Mouse (Mus musculus) MEL (cell line): ENCODE measurements around the gene Mpp2. TPM values are rescaled to one million over a fixed set of nuclear protein-coding genes. Genes with fewer than 3 reads are reported as not detected.
A peak's percentile ranks its signal among the peaks of the same experiment; 100 is the strongest.

Source experiments
- DNase-seq: peaks from one replicate; pipeline ENCODE4 v3.0.0; 2011; ENCODE audit warnings: low read depth, low spot score
- H3K27ac ChIP-seq: 2 replicates; pipeline ENCODE4 v1.5.1; 2012; ENCODE audit warnings: low read depth, mild to moderate bottlenecking, control low read depth, low read length, moderate library complexity; ENCODE audit not compliant: control insufficient read depth
- H3K27me3 ChIP-seq, 2 experiments: fragments of 150-350 bp in 1 of 2; sonication (generic) in 1 of 2; 2 replicates each; pipeline ENCODE4 v1.6.1; 2012; ENCODE audit warnings: low read length in 2 of 2, mild to moderate bottlenecking in 2 of 2, improper control_type of control experiment in 1 of 2, moderate library complexity in 1 of 2; ENCODE audit not compliant: insufficient read depth in 2 of 2, control insufficient read depth in 1 of 2
- H3K36me3 ChIP-seq, 2 experiments: 2 replicates each; pipeline ENCODE4 v1.6.1; 2012 to 2014; ENCODE audit warnings: low read length in 2 of 2, improper control_type of control experiment in 1 of 2, inconsistent platforms in 1 of 2, mild to moderate bottlenecking in 1 of 2; ENCODE audit not compliant: insufficient read depth in 2 of 2, control insufficient read depth in 1 of 2
- H3K4me1 ChIP-seq, 2 experiments: fragments of 150-350 bp in 1 of 2; sonication (generic) in 1 of 2; 2 replicates each; pipeline ENCODE4 v1.6.1; 2012; ENCODE audit warnings: low read length in 2 of 2, improper control_type of control experiment in 1 of 2, mild to moderate bottlenecking in 1 of 2; ENCODE audit not compliant: insufficient read depth in 2 of 2, control insufficient read depth in 1 of 2
- H3K4me3 ChIP-seq, 2 experiments: fragments of 150-350 bp in 1 of 2; sonication (generic) in 1 of 2; 2 replicates each; pipeline ENCODE4 v1.5.1; 2012; ENCODE audit warnings: low read depth in 2 of 2, low read length in 2 of 2, mild to moderate bottlenecking in 2 of 2, moderate library complexity in 2 of 2, control low read depth in 1 of 2, improper control_type of control experiment in 1 of 2; ENCODE audit not compliant: control insufficient read depth in 1 of 2, insufficient read depth in 1 of 2
- H3K79me2 ChIP-seq: 2 replicates; pipeline ENCODE4 v1.6.1; 2012; ENCODE audit warnings: mild to moderate bottlenecking, low read length, moderate library complexity; ENCODE audit not compliant: control insufficient read depth, poor library complexity, insufficient read depth
- H3K9ac ChIP-seq: 2 replicates; pipeline ENCODE4 v1.6.1; 2012; ENCODE audit warnings: low read depth, mild to moderate bottlenecking, control low read depth, low read length, moderate library complexity; ENCODE audit not compliant: control insufficient read depth, poor library complexity, severe bottlenecking
- H3K9me3 ChIP-seq: fragments of 150-350 bp; sonication (generic); replicated peaks from 2 replicates; pipeline ENCODE4 v1.6.1; 2012; ENCODE audit warnings: mild to moderate bottlenecking, low read length, improper control_type of control experiment, moderate library complexity; ENCODE audit not compliant: insufficient read depth
- BHLHE40 ChIP-seq: IDR thresholded peaks from 2 replicates; pipeline ENCODE4 v1.6.1; 2012; ENCODE audit warnings: low read depth, mild to moderate bottlenecking, inconsistent platforms, low read length, improper control_type of control experiment, borderline replicate concordance
- E2F4 ChIP-seq: IDR thresholded peaks from 2 replicates; pipeline ENCODE4 v1.6.1; 2011; ENCODE audit warnings: low read depth, low read length, improper control_type of control experiment, borderline replicate concordance
- ETS1 ChIP-seq: IDR thresholded peaks from 2 replicates; pipeline ENCODE4 v1.6.1; 2012; ENCODE audit warnings: low read depth, mild to moderate bottlenecking, inconsistent platforms, low read length, improper control_type of control experiment, moderate library complexity
- GABPA ChIP-seq: IDR thresholded peaks from 2 replicates; pipeline ENCODE4 v1.6.1; 2012; ENCODE audit warnings: low read depth, mild to moderate bottlenecking, inconsistent platforms, low read length, improper control_type of control experiment, moderate library complexity
- HCFC1 ChIP-seq: IDR thresholded peaks from 2 replicates; pipeline ENCODE4 v1.6.1; 2012; ENCODE audit warnings: low read depth, mild to moderate bottlenecking, inconsistent platforms, low read length, improper control_type of control experiment, moderate library complexity
- JUND ChIP-seq: IDR thresholded peaks from 2 replicates; pipeline ENCODE4 v1.6.1; 2011; ENCODE audit warnings: low read depth, mild to moderate bottlenecking, improper control_type of control experiment, low read length
- KAT2A ChIP-seq: conservative IDR thresholded peaks from 2 replicates; pipeline ENCODE4 v1.6.1; 2012; ENCODE audit warnings: low read depth, low read length, improper control_type of control experiment, inconsistent platforms
- MAFK ChIP-seq: IDR thresholded peaks from 2 replicates; pipeline ENCODE4 v1.6.1; 2011; ENCODE audit warnings: low read depth, mild to moderate bottlenecking, low read length, improper control_type of control experiment, borderline replicate concordance
- MAX ChIP-seq: IDR thresholded peaks from 2 replicates; pipeline ENCODE4 v1.6.1; 2011; ENCODE audit warnings: low read length, improper control_type of control experiment
- MAZ ChIP-seq: IDR thresholded peaks from 2 replicates; pipeline ENCODE4 v1.6.1; 2012; ENCODE audit warnings: low read depth, mild to moderate bottlenecking, inconsistent platforms, low read length, improper control_type of control experiment
- MEF2A ChIP-seq: IDR thresholded peaks from 2 replicates; pipeline ENCODE4 v1.6.1; 2014; ENCODE audit warnings: low read depth, mild to moderate bottlenecking, inconsistent platforms, low read length, improper control_type of control experiment; ENCODE audit not compliant: poor library complexity, insufficient replicate concordance, severe bottlenecking; ENCODE audit errors: extremely low read depth
- MXI1 ChIP-seq: IDR thresholded peaks from 2 replicates; pipeline ENCODE4 v1.6.1; 2011; ENCODE audit warnings: mild to moderate bottlenecking, low read depth, low read length, improper control_type of control experiment
- MYC ChIP-seq: IDR thresholded peaks from 2 replicates; pipeline ENCODE4 v1.6.1; 2011; ENCODE audit warnings: low read depth, mild to moderate bottlenecking, low read length, improper control_type of control experiment, moderate library complexity
- NELFE ChIP-seq: IDR thresholded peaks from 2 replicates; pipeline ENCODE4 v1.6.1; 2011; ENCODE audit warnings: low read depth, low read length, improper control_type of control experiment
- NRF1 ChIP-seq: IDR thresholded peaks from 2 replicates; pipeline ENCODE4 v1.6.1; 2014; ENCODE audit warnings: low read depth, mild to moderate bottlenecking, inconsistent platforms, low read length, improper control_type of control experiment, moderate library complexity; ENCODE audit not compliant: poor library complexity, insufficient read depth, severe bottlenecking
- POLR2A ChIP-seq, 2 experiments: IDR thresholded peaks; 2 replicates each; pipeline ENCODE4 v1.6.1; 2011 to 2012; ENCODE audit warnings: low read length in 2 of 2, mild to moderate bottlenecking in 2 of 2, control low read depth in 1 of 2, improper control_type of control experiment in 1 of 2, low read depth in 1 of 2, moderate library complexity in 1 of 2; ENCODE audit not compliant: control insufficient read depth in 1 of 2, insufficient read depth in 1 of 2, poor library complexity in 1 of 2
- POLR2AphosphoS2 ChIP-seq: IDR thresholded peaks from 2 replicates; pipeline ENCODE4 v1.6.1; 2011; ENCODE audit warnings: low read length, improper control_type of control experiment
- POLR2AphosphoS5 ChIP-seq: IDR thresholded peaks from 2 replicates; pipeline ENCODE4 v1.6.1; 2012; ENCODE audit warnings: low read depth, borderline replicate concordance, mild to moderate bottlenecking, inconsistent platforms, low read length, moderate library complexity, mixed read lengths
- RAD21 ChIP-seq: IDR thresholded peaks from 2 replicates; pipeline ENCODE4 v1.6.1; 2011; ENCODE audit warnings: mild to moderate bottlenecking, low read depth, low read length, improper control_type of control experiment
- RCOR1 ChIP-seq: IDR thresholded peaks from 2 replicates; pipeline ENCODE4 v1.6.1; 2012; ENCODE audit warnings: low read depth, mild to moderate bottlenecking, inconsistent platforms, low read length, improper control_type of control experiment
- SIN3A ChIP-seq: IDR thresholded peaks from 2 replicates; pipeline ENCODE4 v1.6.1; 2012; ENCODE audit warnings: low read length, improper control_type of control experiment, inconsistent platforms
- SMC3 ChIP-seq: IDR thresholded peaks from 2 replicates; pipeline ENCODE4 v1.6.1; 2011; ENCODE audit warnings: low read depth, low read length, improper control_type of control experiment
- TAL1 ChIP-seq: IDR thresholded peaks from 2 replicates; pipeline ENCODE4 v1.6.1; 2012; ENCODE audit warnings: mild to moderate bottlenecking, inconsistent platforms, low read length, moderate library complexity, mixed read lengths
- TCF12 ChIP-seq: IDR thresholded peaks from 2 replicates; pipeline ENCODE4 v1.6.1; 2014; ENCODE audit warnings: low read depth, mild to moderate bottlenecking, inconsistent platforms, low read length, improper control_type of control experiment, moderate library complexity
- UBTF ChIP-seq: IDR thresholded peaks from 2 replicates; pipeline ENCODE4 v1.6.1; 2012; ENCODE audit warnings: low read depth, mild to moderate bottlenecking, inconsistent platforms, low read length, improper control_type of control experiment, moderate library complexity, borderline replicate concordance; ENCODE audit not compliant: insufficient read depth
- USF1 ChIP-seq: IDR thresholded peaks from 2 replicates; pipeline ENCODE4 v1.6.1; 2014; ENCODE audit warnings: low read depth, mild to moderate bottlenecking, inconsistent platforms, low read length, improper control_type of control experiment, moderate library complexity
- USF2 ChIP-seq, 2 experiments: IDR thresholded peaks; 2 replicates each; pipeline ENCODE4 v1.6.1; 2011 to 2012; ENCODE audit warnings: improper control_type of control experiment in 2 of 2, low read length in 2 of 2, borderline replicate concordance in 1 of 2, inconsistent platforms in 1 of 2, low read depth in 1 of 2, mild to moderate bottlenecking in 1 of 2; ENCODE audit not compliant: insufficient read depth in 1 of 2
- ZC3H11A ChIP-seq: IDR thresholded peaks from 2 replicates; pipeline ENCODE4 v1.6.1; 2012; ENCODE audit warnings: low read depth, mild to moderate bottlenecking, inconsistent platforms, low read length, improper control_type of control experiment
- ZKSCAN1 ChIP-seq: IDR thresholded peaks from 2 replicates; pipeline ENCODE4 v1.6.1; 2012; ENCODE audit warnings: low read depth, mild to moderate bottlenecking, inconsistent platforms, low read length, improper control_type of control experiment, moderate library complexity
- ZMIZ1 ChIP-seq: IDR thresholded peaks from 2 replicates; pipeline ENCODE4 v1.6.1; 2012; ENCODE audit warnings: low read depth, mild to moderate bottlenecking, inconsistent platforms, low read length, improper control_type of control experiment, moderate library complexity
- ZNF384 ChIP-seq: IDR thresholded peaks from 2 replicates; pipeline ENCODE4 v1.6.1; 2012; ENCODE audit warnings: low read depth, mild to moderate bottlenecking, inconsistent platforms, low read length, improper control_type of control experiment
- polyA plus RNA-seq, 2 experiments: library from polyadenylated mRNA; stranded (reverse) in 1 of 2; unstranded in 1 of 2; fragments of >175 nt in 1 of 2; fragments of >200 nt in 1 of 2; gene quantifications; 2 replicates each; pipeline versions ENCODE4 v1.2.1 to v1.2.4; 2012; ENCODE audit warnings: low replicate concordance in 2 of 2, low read depth in 1 of 2; ENCODE audit not compliant: insufficient read length in 2 of 2, insufficient read depth in 1 of 2, missing spikeins in 1 of 2
- total RNA-seq: library from RNA; depleted of rRNA; stranded (reverse); fragments of 300-350 nt; gene quantifications from 2 replicates; pipeline ENCODE4 v1.2.3, GENCODE M21; 2012

Mpp2 gene
- total and polyA plus RNA-seq, 3 experiments, result 2.9 to 16.3 TPM; not detected in 1

- TF ChIP-seq ZKSCAN1 (no peak), NELFE (peak; percentile 80), MAX (peak; percentile 44; the same call in 1 of the 2 replicates), GABPA (no peak), POLR2A (IDR thresholded peaks at IDR 0.05; ENCODE audit: control insufficient read depth in 1 of 2, insufficient read depth in 1 of 2, low read depth in 1 of 2, low read length in 2 of 2, poor library complexity in 1 of 2) (peak in 1 of 2 experiments; percentile 66; a peak in 1 of 4 replicates), TAL1 (no peak), USF2 (IDR thresholded peaks at IDR 0.05; ENCODE audit: borderline replicate concordance in 1 of 2, insufficient read depth in 1 of 2, low read depth in 1 of 2, low read length in 2 of 2) (peak in 1 of 2 experiments; percentile 72; a peak in 1 of 4 replicates), POLR2AphosphoS2 (peak; percentile 39; the same call in 1 of the 2 replicates), ZC3H11A (no peak), KAT2A (no peak), SMC3 (peak; percentile 66), USF1 (peak; percentile 97), UBTF (no peak), TCF12 (peak; percentile 41; the same call in 1 of the 2 replicates), MXI1 (no peak; the same call in none of the 2 replicates), MEF2A (0 out of 2 replicates have a peak, but pooled peaks have one; percentile 31), BHLHE40 (peak; percentile 77), SIN3A (peak; percentile 48), POLR2AphosphoS5 (no peak)
Observed at GRCm38 (mm10) chr11:102096887-102097391, 8.6 kb upstream of the Mpp2 start (continued).

GRCm38 (mm10) chr11:102096446-102096845 is 8.1 kb upstream of the Mpp2 start:
- peak overlapping the region; percentile 51 for H3K9ac ChIP-seq
- peaks cover 4 to 25% of the 10 kb centered on the region in 2 experiments; a peak in 2 of 4 replicates for H3K4me1 ChIP-seq
- no peaks in the 10 kb centered on the region for H3K9me3 ChIP-seq
- no peaks in the 10 kb centered on the region for H3K27me3 ChIP-seq
- peak overlapping the region; percentile 44 to 65 for H3K4me3 ChIP-seq
- peak; percentile 82 for DNase-seq
- H3K36me3 ChIP-seq, result peaks cover 0 to 9% of the 10 kb centered on the region in 2 experiments; a peak in 2 of 4 replicates
- peak overlapping the region; percentile 49 for H3K27ac ChIP-seq
- no peaks in the 10 kb centered on the region for H3K79me2 ChIP-seq
- TF ChIP-seq TCF12 (no peak), E2F4 (no peak), BHLHE40 (no peak), POLR2A (IDR thresholded peaks at IDR 0.05; ENCODE audit: control insufficient read depth in 1 of 2, insufficient read depth in 1 of 2, low read depth in 1 of 2, low read length in 2 of 2, poor library complexity in 1 of 2) (0 out of 4 replicates have a peak, but pooled peaks of 1 of the 2 experiments have one; percentile 25), NELFE (no peak; the same call in none of the 2 replicates), ETS1 (no peak), KAT2A (no peak), USF2 (IDR thresholded peaks at IDR 0.05; ENCODE audit: borderline replicate concordance in 1 of 2, insufficient read depth in 1 of 2, low read depth in 1 of 2, low read length in 2 of 2) (no peak), ZC3H11A (no peak), MAX (0 out of 2 replicates have a peak, but pooled peaks have one; percentile 42), ZNF384 (no peak), NRF1 (no peak), MEF2A (no peak), RCOR1 (no peak), MAFK (no peak), ZMIZ1 (no peak), JUND (no peak), RAD21 (no peak), MYC (no peak; the same call in 1 of the 2 replicates), MAZ (0 out of 2 replicates have a peak, but pooled peaks have one; percentile 1), HCFC1 (no peak), POLR2AphosphoS5 (no peak), ZKSCAN1 (no peak), SMC3 (no peak)
